Mouse (Mus musculus): ENCODE results near the gene Cbfb.
A peak's percentile ranks its signal among the peaks of the same experiment; 100 is the strongest.
"Not testable (repeated sequence)": the region's sequence is repeated elsewhere in the genome, so short reads cannot be mapped to it uniquely, and the experiment has no call there.

Gene Cbfb

GRCm38 (mm10) chr8:105182201-105182600, 11.7 kb downstream of the Cbfb start:
- DNase-seq (ENCODE audit: low read depth, low spot score), result no peak

- peak; percentile 27 for DNase-seq (ENCODE audit: low read depth, low spot score)
These were observed 16.1 kb downstream of the Cbfb start for GRCm38 (mm10) chr8:105186467-105187005.

GRCm38 (mm10) chr8:105192182-105192581, 21.7 kb downstream of the Cbfb start:
- peak; percentile 38 for DNase-seq (ENCODE audit: low read depth, low spot score)

GRCm38 (mm10) chr8:105205748-105206147, 35.3 kb downstream of the Cbfb start:
- no peak for DNase-seq (ENCODE audit: low read depth, low spot score)

GRCm38 (mm10) chr8:105206766-105207275, 36.3 kb downstream of the Cbfb start:
- DNase-seq (ENCODE audit: low read depth, low spot score), result peak; percentile 31

GRCm38 (mm10) chr8:105207675-105208273, 37.3 kb downstream of the Cbfb start:
- DNase-seq (ENCODE audit: low read depth, low spot score), result no peak

- no peak for DNase-seq (ENCODE audit: low read depth, low spot score)
These were observed 39.0 kb downstream of the Cbfb start for GRCm38 (mm10) chr8:105209153-105210110.

GRCm38 (mm10) chr8:105214104-105214503, 43.6 kb downstream of the Cbfb start:
- no peak for DNase-seq (ENCODE audit: low read depth, low spot score)

GRCm38 (mm10) chr8:105217926-105218522, 47.5 kb downstream of the Cbfb start:
- peak; percentile 54 for DNase-seq (ENCODE audit: low read depth, low spot score)

GRCm38 (mm10) chr8:105223850-105224249, 53.4 kb downstream of the Cbfb start:
- DNase-seq (ENCODE audit: low read depth, low spot score), result no peak

GRCm38 (mm10) chr8:105224413-105225271, 54.2 kb downstream of the Cbfb start, which contains the start of gene D230025D16Rik:
D230025D16Rik (plus strand) TSS chr8:105225145.
- peak; percentile 91 for DNase-seq (ENCODE audit: low read depth, low spot score)

- DNase-seq (ENCODE audit: low read depth, low spot score), result no peak
These were observed 54.8 kb downstream of the Cbfb start for GRCm38 (mm10) chr8:105225272-105225593.

GRCm38 (mm10) chr8:105225917-105226316, 55.4 kb downstream of the Cbfb start:
- DNase-seq (ENCODE audit: low read depth, low spot score), result no peak

- DNase-seq (ENCODE audit: low read depth, low spot score), result no peak
These were observed 61.2 kb downstream of the Cbfb start for GRCm38 (mm10) chr8:105231503-105232320.

- DNase-seq (ENCODE audit: low read depth, low spot score), result not testable (repeated sequence)
These were observed 61.8 kb downstream of the Cbfb start for GRCm38 (mm10) chr8:105232321-105232693.

- no peak for DNase-seq (ENCODE audit: low read depth, low spot score)
These were observed 62.9 kb downstream of the Cbfb start for GRCm38 (mm10) chr8:105233126-105233935.

GRCm38 (mm10) chr8:105235206-105235605, 64.7 kb downstream of the Cbfb start:
- no peak for DNase-seq (ENCODE audit: low read depth, low spot score)

- DNase-seq (ENCODE audit: low read depth, low spot score), result no peak
These were observed 67.1 kb downstream of the Cbfb start for GRCm38 (mm10) chr8:105237442-105238142.

GRCm38 (mm10) chr8:105241016-105241415, 70.5 kb downstream of the Cbfb start:
- no peak for DNase-seq (ENCODE audit: low read depth, low spot score)
